Mouse (Mus musculus) liver, embryonic 14.5 days (tissue): ENCODE results near the gene Ooep. TPM values are rescaled to one million over a fixed set of nuclear protein-coding genes. Genes with fewer than 3 reads are reported as not detected.

Source experiments
- polyA plus RNA-seq, 2 experiments: library from polyadenylated mRNA; depleted of rRNA in 1 of 2; stranded (reverse) in 1 of 2; unstranded in 1 of 2; fragments of >200 nt; fragmentation: Nextera tagmentation in 1 of 2; extraction: Ambion mirVana in 1 of 2; gene quantifications; 2 replicates each; pipeline versions ENCODE4 v1.2.1 to v1.2.3; 2012 to 2014

Ooep gene
- polyA plus RNA-seq, 2 experiments = 0.02 to 0.09 TPM

Other genes starting within 250 kb of the Ooep start
- gene Gsta4, start 196.0 kb downstream of the Ooep start, polyA plus RNA-seq (2012; rRNA removed) = 11.7 and 17.2 TPM in 2 replicates
- 30.6 and 33.0 TPM in 2 replicates for gene Gsta4, start 196.0 kb downstream of the Ooep start, polyA plus RNA-seq (2014; fragmentation: Nextera tagmentation; extraction: Ambion mirVana)
- gene Gsta1, start 148.1 kb downstream of the Ooep start, polyA plus RNA-seq (2012; rRNA removed) = 0.06 TPM in 1 of 2 replicates, not detected in the other
- gene Gsta1, start 148.1 kb downstream of the Ooep start, polyA plus RNA-seq (2014; fragmentation: Nextera tagmentation; extraction: Ambion mirVana) = 0.24 TPM in 1 of 2 replicates, not detected in the other
- gene Gm3776, start 121.6 kb downstream of the Ooep start, polyA plus RNA-seq (2012; rRNA removed) = not detected in 2 replicates
- not detected in 2 replicates for gene Gm3776, start 121.6 kb downstream of the Ooep start, polyA plus RNA-seq (2014; fragmentation: Nextera tagmentation; extraction: Ambion mirVana)
- gene Gm10639, start 88.8 kb downstream of the Ooep start, polyA plus RNA-seq (2012; rRNA removed) = not detected in 2 replicates
- gene Gm10639, start 88.8 kb downstream of the Ooep start, polyA plus RNA-seq (2014; fragmentation: Nextera tagmentation; extraction: Ambion mirVana) = not detected in 2 replicates
- not detected in 2 replicates for gene Omt2a, start 63.9 kb downstream of the Ooep start, polyA plus RNA-seq (2012; rRNA removed)
- gene Omt2a, start 63.9 kb downstream of the Ooep start, polyA plus RNA-seq (2014; fragmentation: Nextera tagmentation; extraction: Ambion mirVana) = not detected in 2 replicates
- not detected in 2 replicates for gene Omt2b, start 51.1 kb downstream of the Ooep start, polyA plus RNA-seq (2012; rRNA removed)
- not detected in 2 replicates for gene Omt2b, start 51.1 kb downstream of the Ooep start, polyA plus RNA-seq (2014; fragmentation: Nextera tagmentation; extraction: Ambion mirVana)
- gene Gsta2, start 22.9 kb downstream of the Ooep start, polyA plus RNA-seq (2012; rRNA removed) = 0.05 and 0.07 TPM in 2 replicates
- gene Gsta2, start 22.9 kb downstream of the Ooep start, polyA plus RNA-seq (2014; fragmentation: Nextera tagmentation; extraction: Ambion mirVana) = 0.29 and 0.43 TPM in 2 replicates
- gene Dppa5a, start 10.5 kb downstream of the Ooep start, polyA plus RNA-seq (2012; rRNA removed) = not detected in 2 replicates
- not detected in 2 replicates for gene Dppa5a, start 10.5 kb downstream of the Ooep start, polyA plus RNA-seq (2014; fragmentation: Nextera tagmentation; extraction: Ambion mirVana)
- 0.02 TPM in 1 of 2 replicates, not detected in the other for gene Ddx43, start 17.1 kb upstream of the Ooep start, polyA plus RNA-seq (2012; rRNA removed)
- gene Ddx43, start 17.1 kb upstream of the Ooep start, polyA plus RNA-seq (2014; fragmentation: Nextera tagmentation; extraction: Ambion mirVana) = not detected in 2 replicates
- gene Cgas, start 64.5 kb upstream of the Ooep start, polyA plus RNA-seq (2012; rRNA removed) = 0.66 and 1.0 TPM in 2 replicates
- gene Cgas, start 64.5 kb upstream of the Ooep start, polyA plus RNA-seq (2014; fragmentation: Nextera tagmentation; extraction: Ambion mirVana) = 0.62 and 0.66 TPM in 2 replicates
- 11.5 and 14.0 TPM in 2 replicates for gene Mto1, start 69.5 kb upstream of the Ooep start, polyA plus RNA-seq (2012; rRNA removed)
- gene Mto1, start 69.5 kb upstream of the Ooep start, polyA plus RNA-seq (2014; fragmentation: Nextera tagmentation; extraction: Ambion mirVana) = 17.7 and 20.4 TPM in 2 replicates
- gene Gm17324, start 70.1 kb upstream of the Ooep start, polyA plus RNA-seq (2012; rRNA removed) = 0.15 TPM in 2 replicates
- gene Gm17324, start 70.1 kb upstream of the Ooep start, polyA plus RNA-seq (2014; fragmentation: Nextera tagmentation; extraction: Ambion mirVana) = 0.55 and 0.63 TPM in 2 replicates
- 2,579 and 4,315 TPM in 2 replicates for gene Eef1a1, start 110.4 kb upstream of the Ooep start, polyA plus RNA-seq (2012; rRNA removed)
- 2,316 and 2,621 TPM in 2 replicates for gene Eef1a1, start 110.4 kb upstream of the Ooep start, polyA plus RNA-seq (2014; fragmentation: Nextera tagmentation; extraction: Ambion mirVana)
- 1.7 and 2.4 TPM in 2 replicates for gene Slc17a5, start 209.3 kb upstream of the Ooep start, polyA plus RNA-seq (2012; rRNA removed)
- gene Slc17a5, start 209.3 kb upstream of the Ooep start, polyA plus RNA-seq (2014; fragmentation: Nextera tagmentation; extraction: Ambion mirVana) = 3.2 and 3.8 TPM in 2 replicates
- 0.05 and 0.07 TPM in 2 replicates for gene Cd109, start 236.8 kb upstream of the Ooep start, polyA plus RNA-seq (2012; rRNA removed)
- gene Cd109, start 236.8 kb upstream of the Ooep start, polyA plus RNA-seq (2014; fragmentation: Nextera tagmentation; extraction: Ambion mirVana) = 0.03 and 0.06 TPM in 2 replicates